Mouse (Mus musculus) lung, embryonic 14.5 days (tissue): ENCODE data around the gene Ttc6. TPM values are rescaled to one million over a fixed set of nuclear protein-coding genes. Genes with fewer than 3 reads are reported as not detected.
A peak's percentile ranks its signal among the peaks of the same experiment; 100 is the strongest.

Source experiments
- ATAC-seq: fragments of 200-750 bp; cut with Nextera tagmentation; 2 replicates; pipeline ENCODE4 v1.8.0; 2017; ENCODE audit warnings: mild to moderate bottlenecking, moderate TSS enrichment, moderate library complexity; ENCODE audit not compliant: insufficient read depth
- DNase-seq: peaks from one replicate; pipeline ENCODE4 v3.0.0-alpha.2; 2015
- H3K27ac ChIP-seq: fragments of 300-500 bp; sonication (generic); 2 replicates; pipeline ENCODE4 v1.5.1; 2014; ENCODE audit warnings: low read depth, mild to moderate bottlenecking, moderate library complexity
- H3K27me3 ChIP-seq: fragments of 300-500 bp; sonication (generic); 2 replicates; pipeline ENCODE4 v1.6.1; 2014; ENCODE audit warnings: low read length, control low read depth; ENCODE audit not compliant: insufficient read depth
- H3K36me3 ChIP-seq: fragments of 300-500 bp; sonication (generic); 2 replicates; pipeline ENCODE4 v1.6.1; 2014; ENCODE audit warnings: control low read depth; ENCODE audit not compliant: insufficient read depth
- H3K4me1 ChIP-seq: fragments of 300-500 bp; sonication (generic); 2 replicates; pipeline ENCODE4 v1.6.1; 2014; ENCODE audit warnings: antibody characterized with exemption, control low read depth; ENCODE audit not compliant: insufficient read depth
- H3K4me2 ChIP-seq: fragments of 300-500 bp; sonication (generic); 2 replicates; pipeline ENCODE4 v1.6.1; 2014; ENCODE audit warnings: mild to moderate bottlenecking
- H3K4me3 ChIP-seq: fragments of 300-500 bp; sonication (generic); 2 replicates; pipeline ENCODE4 v1.5.1; 2014; ENCODE audit warnings: low read depth, low read length
- H3K9ac ChIP-seq: fragments of 300-500 bp; sonication (generic); 2 replicates; pipeline ENCODE4 v1.6.1; 2014
- H3K9me3 ChIP-seq: fragments of 300-500 bp; sonication (generic); 2 replicates; pipeline ENCODE4 v1.6.1; 2016; ENCODE audit warnings: low read depth, low read length, control low read depth
- CTCF ChIP-seq: IDR thresholded peaks from 2 replicates; pipeline ENCODE4 v1.5.1; 2016; ENCODE audit warnings: antibody characterized with exemption, low read depth
- whole genome bisulfite sequencing: fragments of 180-500 bp; shearing (Covaris S2); extraction: QIAGEN DNeasy Blood & Tissue Kit; methylation state at CpG from one replicate; pipeline ENCODE4 v1.1.7; 2014; 5-methylcytosine and 5-hydroxymethylcytosine counted together
- polyA plus RNA-seq: library from polyadenylated mRNA; unstranded; fragments of >200 nt; fragmentation: Nextera tagmentation; extraction: Ambion mirVana; gene quantifications from 2 replicates; pipeline ENCODE4 v1.2.1, GENCODE M21; 2014

The Ttc6 gene
- polyA plus RNA-seq, 1 experiment from 2014 or later: 6.9 TPM

GRCm38 (mm10) chr12:57672414-57672813 is 108.5 kb downstream of the Ttc6 start:
- no peak for ATAC-seq
- H3K9me3 ChIP-seq: no peaks in the 10 kb centered on the region
- WGBS: 81% methylated on average over 2 of the region's 2 CpGs
- no peak overlapping the region for H3K4me2 ChIP-seq
- no peak for TF ChIP-seq CTCF
- H3K4me3 ChIP-seq: no peak overlapping the region
- no peak for DNase-seq
- no peak overlapping the region for H3K9ac ChIP-seq
- no peaks in the 10 kb centered on the region for H3K27me3 ChIP-seq
- H3K27ac ChIP-seq: no peak overlapping the region
- no peaks in the 10 kb centered on the region for H3K4me1 ChIP-seq
- H3K36me3 ChIP-seq: no peaks in the 10 kb centered on the region

DNA sequence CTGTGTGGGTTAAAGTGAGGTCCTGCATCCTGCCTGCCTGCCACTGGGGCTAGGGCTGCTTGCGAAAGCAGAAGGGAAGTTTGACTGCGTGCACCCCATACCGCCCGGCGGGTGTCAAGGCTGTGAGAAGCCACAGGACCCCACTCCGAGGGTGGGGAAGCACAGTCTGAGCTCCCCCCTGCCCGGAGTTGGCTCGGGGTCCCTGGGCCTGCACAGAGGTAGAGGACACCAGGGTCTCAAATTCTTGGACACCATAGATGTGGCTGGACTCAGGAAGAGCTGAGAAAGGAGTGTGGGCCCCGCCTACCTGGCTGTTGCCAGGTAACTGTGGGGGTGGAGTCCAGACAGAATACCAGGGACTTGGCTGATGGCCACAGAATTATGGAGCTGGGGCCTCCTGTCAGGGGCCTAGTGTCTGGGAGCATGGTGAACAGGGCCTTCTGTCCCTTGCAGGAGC is 121.1 kb downstream of the Ttc6 start:
- H3K4me2 ChIP-seq: no peak overlapping the region
- H3K4me1 ChIP-seq: no peaks in the 10 kb centered on the region
- no peaks in the 10 kb centered on the region for H3K36me3 ChIP-seq
- no peaks in the 10 kb centered on the region for H3K27me3 ChIP-seq
- peak; percentile 56 for DNase-seq
- no peak overlapping the region for H3K27ac ChIP-seq
- ATAC-seq: peak; percentile 83
- H3K9me3 ChIP-seq: no peaks in the 10 kb centered on the region
- WGBS: 37% methylated on average over 9 of the region's 9 CpGs
- no peak overlapping the region for H3K4me3 ChIP-seq
- H3K9ac ChIP-seq: no peak overlapping the region
- no peak for TF ChIP-seq CTCF

DNA sequence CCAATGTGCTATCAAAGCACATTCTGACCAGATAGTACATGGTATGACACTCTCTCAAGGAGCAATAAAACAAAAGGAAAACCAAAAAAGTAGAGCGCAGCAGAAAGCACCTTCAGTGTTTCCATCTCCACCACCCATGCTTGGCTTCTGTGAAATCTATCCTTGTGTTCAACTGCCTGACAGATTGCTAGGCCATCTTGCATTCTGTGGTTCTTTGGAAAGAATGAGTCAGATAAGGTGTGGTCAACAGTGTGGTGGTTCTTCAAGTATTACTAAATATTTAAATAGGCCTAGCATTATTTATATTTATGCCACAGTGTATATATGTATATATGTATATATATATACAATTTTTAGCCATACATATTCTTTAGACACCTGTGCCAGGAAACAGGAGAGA is 146.1 kb downstream of the Ttc6 start:
- TF ChIP-seq CTCF: no peak
- DNase-seq (no peak), ATAC-seq (no peak)

GRCm38 (mm10) chr12:57764720-57765119 is 200.8 kb downstream of the Ttc6 start:
- Histone ChIP-seq H3K4me3 (no peak overlapping the region), H3K27me3 (no peaks in the 10 kb centered on the region), H3K27ac (no peak overlapping the region), H3K9ac (no peak overlapping the region), H3K4me1 (no peaks in the 10 kb centered on the region), H3K9me3 (no peaks in the 10 kb centered on the region), H3K4me2 (no peak overlapping the region), H3K36me3 (no peaks in the 10 kb centered on the region)
- 65% methylated on average over 7 of the region's 7 CpGs for WGBS
- DNase-seq (no peak), ATAC-seq (no peak)
- TF ChIP-seq CTCF: no peak

More for the DNA sequence above, 146.1 kb downstream of the Ttc6 start:
- Histone ChIP-seq H3K4me3 (no peak overlapping the region), H3K27me3 (no peaks in the 10 kb centered on the region), H3K9me3 (no peaks in the 10 kb centered on the region), H3K4me2 (no peak overlapping the region), H3K9ac (no peak overlapping the region), H3K27ac (no peak overlapping the region), H3K36me3 (no peaks in the 10 kb centered on the region), H3K4me1 (no peaks in the 10 kb centered on the region)
- WGBS: 87% methylated on average over 1 of the region's 1 CpGs

- no peak overlapping the region for H3K27ac ChIP-seq
- WGBS: 11% methylated on average over 12 of the region's 12 CpGs
- no peak overlapping the region for H3K9ac ChIP-seq
- H3K36me3 ChIP-seq: no peaks in the 10 kb centered on the region
- H3K4me1 ChIP-seq: no peaks in the 10 kb centered on the region
- H3K4me2 ChIP-seq: peak overlapping the region; percentile 13; the same call in 1 of the 2 replicates
- ATAC-seq: no peak
- peak; percentile 13 for DNase-seq
- H3K9me3 ChIP-seq: no peaks in the 10 kb centered on the region
- TF ChIP-seq CTCF: no peak
- no peak overlapping the region for H3K4me3 ChIP-seq
- H3K27me3 ChIP-seq: no peaks in the 10 kb centered on the region
Measured at GRCm38 (mm10) chr12:57776290-57776997, 212.5 kb downstream of the Ttc6 start.

DNA sequence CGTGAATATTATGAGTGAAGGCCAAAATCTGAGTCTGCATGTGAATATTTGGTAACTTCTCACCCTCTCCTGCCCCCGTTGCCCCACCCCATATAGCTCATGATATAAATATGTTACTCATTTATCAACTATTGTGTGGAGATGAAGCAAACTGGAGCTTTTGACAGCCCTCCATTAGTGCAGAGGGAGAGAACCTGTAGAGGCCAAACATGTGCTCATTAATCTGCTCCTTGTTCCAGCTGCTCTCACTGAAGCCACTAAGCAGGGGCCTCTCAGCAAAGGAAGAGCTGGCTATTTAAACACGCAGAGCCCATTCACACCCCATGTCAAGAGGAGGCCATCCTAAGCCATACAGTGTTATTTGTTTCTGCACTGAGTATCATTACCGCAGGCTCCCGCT is 218.0 kb downstream of the Ttc6 start:
- Histone ChIP-seq H3K4me2 (no peak overlapping the region), H3K27me3 (no peaks in the 10 kb centered on the region), H3K9ac (no peak overlapping the region), H3K9me3 (no peaks in the 10 kb centered on the region), H3K36me3 (no peaks in the 10 kb centered on the region), H3K27ac (no peak overlapping the region), H3K4me1 (no peaks in the 10 kb centered on the region), H3K4me3 (no peak overlapping the region)
- WGBS: 55% methylated on average over 5 of the region's 5 CpGs
- no peak for TF ChIP-seq CTCF
- DNase-seq: no peak
- peak; percentile 54; the same call in 1 of the 2 replicates for ATAC-seq

GRCm38 (mm10) chr12:57787471-57787870 is 223.6 kb downstream of the Ttc6 start:
- Histone ChIP-seq H3K9me3 (no peaks in the 10 kb centered on the region), H3K27ac (no peak overlapping the region), H3K9ac (no peak overlapping the region), H3K27me3 (no peaks in the 10 kb centered on the region), H3K4me3 (no peak overlapping the region), H3K36me3 (no peaks in the 10 kb centered on the region), H3K4me2 (no peak overlapping the region), H3K4me1 (no peaks in the 10 kb centered on the region)
- WGBS: 26% methylated on average over 5 of the region's 5 CpGs
- DNase-seq (peak; percentile 76), ATAC-seq (peak; percentile 28; the same call in 1 of the 2 replicates)
- TF ChIP-seq CTCF: peak; percentile 81

Other genes starting within 250 kb of the Ttc6 start
- gene Foxa1, start 17.2 kb upstream of the Ttc6 start, polyA plus RNA-seq: 21.1 and 22.5 TPM in 2 replicates